ENCODE assay signal across 8 mouse cellular contexts in the genomic region with DNA sequence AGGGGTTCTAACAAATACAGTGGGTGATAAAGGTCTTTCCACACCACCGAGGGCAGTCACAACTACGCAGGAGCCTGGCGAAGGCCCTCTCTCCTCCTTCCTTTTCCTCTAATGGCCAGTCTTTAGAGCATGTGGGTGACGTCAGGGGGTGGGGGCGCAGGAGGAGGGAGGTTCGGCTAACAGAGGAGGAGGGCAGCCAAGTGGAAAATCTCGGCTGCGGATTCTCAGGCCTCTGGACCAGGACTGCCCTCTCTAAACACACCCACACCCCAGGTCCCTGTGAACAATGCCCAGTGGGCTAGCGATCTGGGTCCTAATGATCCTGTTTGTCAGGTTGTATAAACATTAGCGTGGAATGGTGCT. TPM values are rescaled to one million over a fixed set of nuclear protein-coding genes. Genes with fewer than 3 reads are reported as not detected.
DNase-seq lines count a peak whose midpoint lies in the region; ATAC-seq lines count a peak whose summit lies in the region.

No protein-coding gene starts in this region.

- peak; percentile 41 to 65 for DNase-seq in adrenal gland, postnatal 4 days (ENCODE audit: low spot score in 2 of 2)
- DNase-seq in embryonic facial prominence, embryonic 10.5 days (ENCODE audit: low spot score) = peak; percentile 88
- peak; percentile 99 for DNase-seq in heart, adult 11 months
- peak; percentile 83 for DNase-seq in kidney, adult 11 months
- DNase-seq in left cerebral cortex, postnatal 36 days (ENCODE audit: low spot score in 2 of 2) = peak; percentile 70 to 73
- DNase-seq in skeletal muscle tissue, adult 2 months (ENCODE audit: low read depth, low spot score) = peak; percentile 59
- no peak for DNase-seq in B cell, adult 2 months

- no peaks in the 10 kb centered on the region for H3K9me3 ChIP-seq in embryonic facial prominence, embryonic 10.5 days

- H3K27ac ChIP-seq in embryonic facial prominence, embryonic 10.5 days (replicated peaks) = peak overlapping the region; percentile 95

- intact Hi-C loops in left cerebral cortex, postnatal 36 days (cut with DNase I) = no loop called here

- H3K4me1 ChIP-seq in embryonic facial prominence, embryonic 10.5 days = peaks cover 12% of the 10 kb centered on the region

- 0% methylated on average over 10 of the region's 10 CpGs for WGBS in embryonic facial prominence, embryonic 10.5 days

- H3K36me3 ChIP-seq in embryonic facial prominence, embryonic 10.5 days (replicated peaks) = peaks cover 23% of the 10 kb centered on the region

- no peaks in the 10 kb centered on the region for H3K27me3 ChIP-seq in embryonic facial prominence, embryonic 10.5 days (replicated peaks; ENCODE audit: low read depth, poor library complexity, severe bottlenecking)

- 0 out of 2 replicates have a peak, but pooled peaks have one; percentile 4 for ATAC-seq in megakaryocyte-erythroid progenitor cell, adult 5-6 weeks (replicated peaks; ENCODE audit: low FRiP score, low TSS enrichment, poor library complexity, severe bottlenecking)

- peak overlapping the region; percentile 82 for H3K4me3 ChIP-seq in embryonic facial prominence, embryonic 10.5 days

RNA-seq across cellular contexts. Expression of a gene that starts 17.8 kb away (rescaled TPM):
- 10 to 100 TPM; 69.2 to 78.4 TPM for total RNA-seq in adrenal gland, postnatal 4 days (2021)
- polyA plus RNA-seq in embryonic facial prominence, embryonic 10.5 days (2016; fragmentation: Nextera tagmentation; extraction: Ambion mirVana) = 93.0 and 94.1 TPM in 2 replicates
- total RNA-seq in left cerebral cortex, postnatal 36 days (2021) = 100 to 1,000 TPM; 217 to 234 TPM
- 0.35 and 1.1 TPM in 2 replicates for total RNA-seq in megakaryocyte-erythroid progenitor cell, adult 5-6 weeks (2014; fragmentation: Nextera tagmentation)
- 1.2 and 2.3 TPM in 2 replicates for total RNA-seq in megakaryocyte-erythroid progenitor cell, adult 5-6 weeks (2017)

RNA-seq across cellular contexts. Expression of a gene that starts 47.0 kb away (rescaled TPM):
- total RNA-seq in adrenal gland, postnatal 4 days (2021) = not detected
- not detected in 2 replicates for polyA plus RNA-seq in embryonic facial prominence, embryonic 10.5 days (2016; fragmentation: Nextera tagmentation; extraction: Ambion mirVana)
- total RNA-seq in left cerebral cortex, postnatal 36 days (2021) = not detected
- not detected in 2 replicates for total RNA-seq in megakaryocyte-erythroid progenitor cell, adult 5-6 weeks (2014; fragmentation: Nextera tagmentation)
- not detected in 2 replicates for total RNA-seq in megakaryocyte-erythroid progenitor cell, adult 5-6 weeks (2017)

RNA-seq across cellular contexts. Expression of a gene that starts 47.1 kb away (rescaled TPM):
- total RNA-seq in adrenal gland, postnatal 4 days (2021) = 10 to 100 TPM in 1 of 2 experiments, 1 to 10 TPM in 1; 8.1 to 10.4 TPM
- 4.3 and 4.6 TPM in 2 replicates for polyA plus RNA-seq in embryonic facial prominence, embryonic 10.5 days (2016; fragmentation: Nextera tagmentation; extraction: Ambion mirVana)
- total RNA-seq in left cerebral cortex, postnatal 36 days (2021) = under 1 TPM; 0.54 to 0.82 TPM
- total RNA-seq in megakaryocyte-erythroid progenitor cell, adult 5-6 weeks (2014; fragmentation: Nextera tagmentation) = not detected in 2 replicates
- total RNA-seq in megakaryocyte-erythroid progenitor cell, adult 5-6 weeks (2017) = not detected in 2 replicates

Comparison
In these comparisons a context has a peak if more than half of its experiments do, and no peak if none do; other contexts are left out.
1. DNase-seq: peak in adrenal gland, postnatal 4 days (2 of 2), embryonic facial prominence, embryonic 10.5 days (single experiment), heart, adult 11 months (single experiment), kidney, adult 11 months (single experiment), left cerebral cortex, postnatal 36 days (2 of 2) and skeletal muscle tissue, adult 2 months (single experiment); none in B cell, adult 2 months (0 of 2).
2. RNA of a gene that starts 17.8 kb away (total RNA-seq): 217 to 234 TPM in left cerebral cortex, postnatal 36 days and 69.2 to 78.4 TPM in adrenal gland, postnatal 4 days; 0.35 to 2.3 TPM in megakaryocyte-erythroid progenitor cell, adult 5-6 weeks; every median in the first group is over 10 times any median in the second.
3. RNA of a gene that starts 47.1 kb away (total RNA-seq): 8.1 to 10.4 TPM in adrenal gland, postnatal 4 days; 0.54 to 0.82 TPM in left cerebral cortex, postnatal 36 days and not detected in megakaryocyte-erythroid progenitor cell, adult 5-6 weeks; every median in the first group is over 4 times any median in the second.